Mouse (Mus musculus): ENCODE results near the gene Cebpa.

The Cebpa gene

DNA sequence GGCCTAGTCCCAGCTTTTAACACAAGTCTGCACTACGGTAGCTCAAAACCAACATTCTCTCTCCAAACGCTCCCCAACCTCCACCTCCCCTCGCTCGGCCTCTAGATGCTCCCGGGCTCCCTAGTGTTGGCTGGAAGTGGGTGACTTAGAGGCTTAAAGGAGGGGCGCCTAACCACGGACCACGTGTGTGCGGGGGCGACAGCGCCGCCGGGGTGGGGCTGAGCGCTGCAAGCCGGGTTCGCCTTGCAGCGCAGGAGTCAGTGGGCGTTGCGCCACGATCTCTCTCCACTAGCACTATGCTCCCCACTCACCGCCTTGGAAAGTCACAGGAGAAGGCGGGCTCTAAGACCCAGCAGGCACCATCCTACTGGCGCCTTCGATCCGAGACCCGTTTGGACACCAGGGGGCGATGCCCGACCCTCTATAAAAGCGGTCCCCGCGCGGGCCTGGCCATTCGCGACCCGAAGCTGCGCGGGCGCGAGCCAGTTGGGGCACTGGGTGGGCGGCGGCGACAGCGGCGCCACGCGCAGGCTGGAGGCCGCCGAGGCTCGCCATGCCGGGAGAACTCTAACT lies at the start of gene Cebpa:
Cebpa (plus strand) TSS at position 453 of the 573 bp plus-strand sequence.
- DNase-seq, result peak; percentile 60 to 62

- DNase-seq, result no peak
Measured at GRCm38 (mm10) chr7:35076645-35077044, 42.4 kb upstream of the Cebpa start.

GRCm38 (mm10) chr7:35080843-35081338 lies 38.2 kb upstream of the Cebpa start:
- no peak for DNase-seq

DNA sequence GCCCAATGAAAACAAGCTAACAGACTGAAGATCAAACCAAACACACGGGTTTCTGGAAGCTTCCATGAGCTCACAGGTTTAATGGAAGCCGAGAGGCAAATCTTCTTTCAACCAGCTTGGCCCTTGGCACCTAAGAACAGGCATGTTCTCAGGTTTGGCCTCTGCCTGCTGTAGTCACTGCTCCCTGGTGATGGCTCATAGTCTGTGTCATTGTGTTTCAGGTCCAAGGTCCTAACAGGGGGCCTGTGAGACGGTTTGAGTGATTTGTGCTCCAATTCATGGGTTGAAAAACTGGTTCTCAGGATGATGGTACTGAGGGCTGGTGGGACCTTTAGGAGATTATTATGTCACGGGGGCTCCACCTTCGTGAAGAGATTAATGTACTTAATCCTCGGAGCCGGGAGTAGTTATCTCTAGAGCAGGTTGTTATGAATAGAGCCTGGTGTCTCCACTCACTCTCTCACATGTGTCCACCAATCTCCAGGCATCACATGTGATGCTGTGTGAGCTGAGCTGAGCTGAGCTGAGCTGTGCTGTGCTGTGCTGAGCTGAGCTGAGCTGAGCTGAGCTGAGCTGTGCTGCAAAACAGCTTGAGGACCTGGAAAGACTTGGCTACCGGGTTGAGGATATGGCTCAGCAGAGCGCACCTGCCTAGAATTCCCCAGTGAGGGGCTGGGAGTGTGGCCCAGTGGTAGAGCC lies 37.5 kb upstream of the Cebpa start:
- DNase-seq, result no peak

DNA sequence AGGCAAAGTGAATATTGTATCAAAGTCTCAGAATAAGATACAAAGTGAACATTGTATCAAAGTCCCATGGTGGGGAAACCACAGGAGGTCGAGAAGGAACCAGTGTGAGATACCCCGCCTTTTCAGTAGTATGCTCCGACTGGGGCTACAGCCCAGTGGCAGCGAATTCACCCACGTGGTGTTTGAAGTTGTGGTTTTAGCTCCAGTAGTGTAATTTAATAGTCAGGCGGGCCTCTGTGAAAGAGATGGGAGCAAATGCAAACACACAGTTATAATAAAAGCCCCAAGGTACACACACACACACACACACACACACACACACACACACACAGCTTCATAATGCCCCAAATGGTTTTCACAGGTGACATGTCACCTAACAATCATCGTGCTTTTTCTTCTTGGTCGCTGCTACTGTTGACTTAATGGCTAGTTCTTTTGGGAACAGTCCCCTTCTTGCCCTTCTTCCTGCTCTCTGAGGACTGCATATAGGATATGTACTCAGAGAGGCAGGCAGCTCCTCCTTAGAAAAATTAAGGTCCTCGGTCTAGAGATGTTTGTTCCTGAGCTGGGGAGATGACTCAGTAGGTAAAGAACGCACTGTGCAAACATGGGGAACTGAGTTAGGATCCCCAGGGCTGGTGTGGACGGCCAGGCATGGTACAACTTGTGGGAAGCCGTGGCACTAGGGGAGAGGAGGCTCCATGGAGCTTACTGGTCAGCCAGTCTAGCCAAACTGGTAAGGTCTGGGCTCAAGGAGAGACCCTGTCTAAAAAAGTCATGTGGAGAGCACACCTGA lies 34.3 kb upstream of the Cebpa start:
- no peak for DNase-seq

- no peak for DNase-seq
Measured at GRCm38 (mm10) chr7:35086271-35086861, 32.7 kb upstream of the Cebpa start.

DNA sequence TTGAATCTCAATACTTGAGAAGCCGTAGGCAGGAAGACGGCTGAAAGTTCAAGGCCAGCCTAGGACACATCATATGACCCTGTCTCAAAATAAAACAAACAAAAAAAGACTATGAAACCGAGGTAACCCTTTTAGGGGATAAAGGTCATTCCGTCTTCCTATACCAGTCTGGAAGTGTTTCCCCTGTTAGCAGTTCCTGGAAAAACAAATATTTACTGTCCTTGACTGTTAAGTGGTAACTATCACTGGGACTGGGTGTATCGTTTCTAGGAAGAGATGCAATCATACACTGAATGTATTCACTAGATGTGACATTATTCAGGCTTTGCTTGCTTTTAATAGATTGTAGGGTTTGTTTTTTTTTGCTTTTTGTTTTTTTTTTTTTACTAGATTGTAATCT lies 28.5 kb upstream of the Cebpa start:
- no peak for DNase-seq

DNA sequence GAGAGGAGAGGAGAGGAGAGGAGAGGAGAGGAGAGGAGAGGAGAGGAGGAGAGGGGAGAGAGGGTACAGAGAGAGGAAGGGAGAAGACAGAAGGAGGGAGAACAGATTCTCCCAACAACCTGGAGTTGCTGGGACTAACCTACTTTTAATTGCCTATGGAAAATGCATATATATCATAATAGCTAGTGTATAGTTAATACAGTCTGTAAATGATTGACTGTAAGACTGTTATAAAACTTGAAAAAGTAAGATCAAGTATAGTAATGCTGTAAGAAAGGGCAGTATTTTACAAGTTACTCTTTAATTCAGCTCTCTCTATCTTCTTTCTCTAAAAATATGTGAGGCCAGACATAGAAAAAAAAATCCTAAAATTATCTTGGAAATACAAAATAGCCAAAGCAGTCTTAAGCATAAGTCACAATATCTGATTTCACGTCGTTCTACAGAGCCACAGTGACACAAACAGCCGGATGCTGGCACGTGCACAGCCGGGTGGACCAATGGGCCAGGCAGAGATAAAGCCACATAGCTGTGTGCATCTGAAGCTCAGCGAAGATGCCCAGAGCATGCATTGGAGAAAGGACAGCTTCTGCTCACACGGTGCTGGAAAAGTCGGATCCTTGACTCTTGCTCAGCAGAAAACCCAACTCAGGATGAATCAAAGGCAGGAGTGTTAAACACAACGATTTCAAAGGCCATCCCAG lies 24.0 kb upstream of the Cebpa start:
- no peak for DNase-seq

- no peak for DNase-seq
Measured at GRCm38 (mm10) chr7:35098777-35099176, 20.3 kb upstream of the Cebpa start.

DNA sequence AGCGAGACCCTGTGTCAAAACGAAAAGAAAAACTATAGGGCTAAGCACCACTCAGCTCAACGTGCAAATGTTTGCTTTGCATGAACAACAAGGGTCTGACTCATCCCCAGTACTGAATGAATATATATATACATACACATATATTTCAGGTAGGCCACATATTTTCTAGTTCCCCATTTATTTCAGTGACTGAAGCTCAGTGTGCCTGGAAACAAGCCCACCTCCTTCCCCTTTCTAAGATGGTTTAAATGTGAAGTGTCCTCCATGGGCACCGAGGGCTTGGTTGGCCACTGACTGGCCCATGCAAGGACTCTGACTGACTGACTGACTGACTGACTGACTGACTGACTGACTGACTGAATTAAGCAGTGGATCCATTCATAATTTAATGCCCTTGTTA lies 19.6 kb upstream of the Cebpa start:
- no peak for DNase-seq

DNA sequence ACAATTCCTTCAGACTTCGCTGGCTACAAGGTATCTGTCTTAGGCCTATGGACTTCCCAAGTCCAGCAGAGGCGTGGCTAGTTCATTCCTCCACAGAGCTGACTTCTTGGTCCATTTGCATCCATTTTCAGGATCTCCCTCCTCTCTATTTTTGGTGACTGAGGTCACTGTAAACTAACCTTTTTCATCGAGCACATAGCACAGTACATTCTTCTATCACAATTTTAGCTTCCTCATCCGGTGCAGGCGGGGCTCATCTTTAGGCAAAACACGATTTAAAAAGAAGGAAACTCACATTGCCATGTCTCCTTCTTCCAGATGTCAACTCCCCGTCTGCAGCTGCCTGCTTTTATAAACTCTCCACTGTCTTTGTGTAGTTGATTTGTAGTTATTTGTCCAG lies 12.5 kb upstream of the Cebpa start:
- no peak for DNase-seq

DNA sequence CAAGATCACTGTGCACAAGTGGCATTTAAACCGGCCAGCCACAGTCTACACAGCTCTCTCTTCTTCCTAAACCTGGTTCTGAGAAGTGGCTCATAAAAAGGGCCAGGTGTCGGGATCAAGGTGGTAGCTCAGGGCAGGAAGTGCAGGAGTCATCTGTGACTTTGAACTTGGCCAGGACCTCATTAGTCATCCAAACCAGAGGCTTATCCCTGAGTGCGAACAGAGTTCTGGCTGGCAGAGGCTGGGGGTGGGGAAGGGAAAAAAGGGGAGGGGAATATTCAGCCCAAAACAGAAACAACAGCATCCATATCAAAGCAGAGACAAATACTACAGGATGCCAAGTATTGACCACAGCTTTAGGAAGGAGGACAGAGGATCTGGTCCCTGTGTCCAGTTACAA lies 11.5 kb upstream of the Cebpa start:
- DNase-seq, result no peak

DNA sequence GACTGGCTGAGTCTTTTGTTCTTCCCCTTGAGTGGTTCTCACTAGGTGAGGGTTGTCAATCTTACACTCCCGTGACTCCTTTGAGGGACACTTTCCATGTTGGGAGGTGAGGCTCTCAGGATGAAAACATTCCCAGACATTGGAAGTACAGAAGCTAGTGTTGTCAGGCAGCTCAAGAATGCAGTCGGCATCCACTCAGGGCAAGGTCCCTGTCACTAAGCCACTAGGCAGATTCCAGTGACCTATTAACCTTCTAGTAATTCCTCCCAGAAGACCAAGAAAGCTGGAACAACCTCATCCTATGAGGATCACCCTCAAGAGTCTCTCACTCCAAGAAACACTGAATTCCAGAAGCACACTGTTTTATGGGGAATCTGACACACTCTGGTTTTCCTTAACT lies 11.0 kb upstream of the Cebpa start:
- no peak for DNase-seq

DNA sequence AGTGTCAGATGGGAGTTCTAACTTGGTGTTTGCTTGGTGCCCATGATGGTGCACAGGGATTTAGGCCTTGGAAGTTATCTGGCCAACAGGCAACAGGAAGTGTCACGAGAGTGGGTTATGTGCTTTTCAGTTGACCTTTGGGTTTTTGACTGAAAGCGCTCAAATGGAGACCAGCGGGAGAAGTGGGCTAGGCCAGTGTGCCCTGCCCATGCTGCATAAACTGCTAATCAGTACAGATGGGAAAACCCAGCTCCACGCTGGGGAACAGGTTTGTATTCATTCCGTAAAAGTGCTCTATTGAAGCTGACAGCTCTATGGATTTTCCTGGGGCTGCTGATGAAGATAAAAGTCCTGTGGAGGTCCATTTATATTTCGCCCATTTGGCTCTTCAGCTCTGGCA lies 10.4 kb upstream of the Cebpa start:
- no peak for DNase-seq

DNA sequence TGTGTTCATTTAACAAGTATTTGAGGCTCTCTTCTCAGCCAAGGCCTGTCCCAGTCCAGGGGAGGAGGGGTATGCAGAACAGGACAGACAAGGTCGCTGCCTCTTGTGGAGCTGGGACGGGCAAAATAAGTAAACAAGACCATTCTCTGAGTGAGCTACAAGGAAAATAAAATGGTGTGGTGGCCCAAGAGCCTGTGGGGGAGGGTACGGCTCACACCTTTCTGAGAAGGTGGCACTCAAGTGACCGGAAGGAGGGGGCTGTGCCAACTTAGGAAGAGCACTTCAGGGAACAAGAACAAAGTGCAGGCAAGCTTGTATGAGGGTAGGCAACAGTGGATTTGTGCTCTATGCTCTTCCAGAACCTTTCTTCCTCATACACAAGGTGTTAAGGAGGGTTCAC lies 6.0 kb upstream of the Cebpa start:
- DNase-seq, result no peak

DNA sequence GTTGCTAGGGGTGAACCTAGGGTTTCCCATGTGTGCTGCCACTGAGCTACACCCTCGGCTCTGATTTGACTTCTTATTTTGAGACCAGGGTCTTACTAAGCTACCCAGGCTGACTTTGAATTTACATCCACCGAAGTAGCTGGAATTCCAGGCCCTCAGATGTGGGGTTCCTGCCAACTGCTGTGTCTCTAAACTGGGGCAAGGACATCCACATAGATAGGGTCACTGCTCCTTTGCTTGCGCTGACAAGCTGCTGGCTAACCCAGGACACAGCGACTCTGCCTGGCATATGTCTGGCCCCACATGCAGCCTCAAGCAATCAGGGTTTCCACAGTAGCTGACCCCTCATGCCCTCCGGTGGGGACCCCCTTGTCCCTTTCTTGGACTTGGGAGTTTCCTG lies 5.4 kb upstream of the Cebpa start:
- DNase-seq, result no peak

DNA sequence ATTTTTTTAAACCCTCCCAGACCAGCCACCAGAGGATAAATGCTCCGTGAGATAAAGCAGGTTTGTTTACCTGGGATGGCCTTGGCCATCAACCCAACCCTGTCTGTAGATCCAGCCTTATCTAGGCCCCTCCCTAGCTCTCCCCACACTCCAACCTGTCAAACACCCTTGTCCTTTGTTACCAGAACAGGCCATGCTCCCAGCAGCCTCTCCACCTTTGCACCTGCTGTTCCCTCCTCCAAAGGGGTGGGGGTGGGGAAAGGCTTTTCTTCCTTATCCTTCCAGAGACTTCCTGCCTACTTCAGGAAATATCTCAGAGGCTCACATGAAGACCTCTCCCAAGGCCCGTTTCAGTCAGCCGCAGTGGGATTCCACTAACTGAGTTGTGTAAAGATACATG lies 2.6 kb upstream of the Cebpa start:
- no peak for DNase-seq

GRCm38 (mm10) chr7:35117052-35117451 lies 2.0 kb upstream of the Cebpa start:
- no peak for DNase-seq

- DNase-seq, result no peak
Measured at GRCm38 (mm10) chr7:35117761-35118098, 1.4 kb upstream of the Cebpa start.

GRCm38 (mm10) chr7:35118099-35118781 lies 853 bp upstream of the Cebpa start:
- peak in 1 of 2 experiments; percentile 18 for DNase-seq

GRCm38 (mm10) chr7:35119506-35120145 lies 533 bp downstream of the Cebpa start:
- DNase-seq, result no peak

DNA sequence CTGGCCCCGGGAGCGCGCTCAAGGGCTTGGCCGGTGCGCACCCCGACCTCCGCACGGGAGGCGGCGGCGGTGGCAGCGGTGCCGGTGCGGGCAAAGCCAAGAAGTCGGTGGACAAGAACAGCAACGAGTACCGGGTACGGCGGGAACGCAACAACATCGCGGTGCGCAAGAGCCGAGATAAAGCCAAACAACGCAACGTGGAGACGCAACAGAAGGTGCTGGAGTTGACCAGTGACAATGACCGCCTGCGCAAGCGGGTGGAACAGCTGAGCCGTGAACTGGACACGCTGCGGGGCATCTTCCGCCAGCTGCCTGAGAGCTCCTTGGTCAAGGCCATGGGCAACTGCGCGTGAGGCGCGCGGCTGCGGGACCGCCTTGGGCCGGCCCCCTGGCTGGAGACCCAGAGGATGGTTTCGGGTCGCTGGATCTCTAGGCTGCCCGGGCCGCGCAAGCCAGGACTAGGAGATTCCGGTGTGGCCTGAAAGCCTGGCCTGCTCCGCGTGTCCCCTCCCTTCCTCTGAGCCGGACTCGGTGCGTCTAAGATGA lies 1.1 kb downstream of the Cebpa start:
- no peak for DNase-seq

Data from thymus, adult 18-20 months (tissue).